Mouse (Mus musculus): ENCODE measurements at regions not wholly inside any gene's neighbourhood (a gene's known extent, or its start where the extent isn't known, plus 50 kb on each side); places are given as distances from the start of the nearest gene placed in this dataset.
"Not testable (repeated sequence)": the region's sequence is repeated elsewhere in the genome, so short reads cannot be mapped to it uniquely, and the experiment has no call there.

DNA sequence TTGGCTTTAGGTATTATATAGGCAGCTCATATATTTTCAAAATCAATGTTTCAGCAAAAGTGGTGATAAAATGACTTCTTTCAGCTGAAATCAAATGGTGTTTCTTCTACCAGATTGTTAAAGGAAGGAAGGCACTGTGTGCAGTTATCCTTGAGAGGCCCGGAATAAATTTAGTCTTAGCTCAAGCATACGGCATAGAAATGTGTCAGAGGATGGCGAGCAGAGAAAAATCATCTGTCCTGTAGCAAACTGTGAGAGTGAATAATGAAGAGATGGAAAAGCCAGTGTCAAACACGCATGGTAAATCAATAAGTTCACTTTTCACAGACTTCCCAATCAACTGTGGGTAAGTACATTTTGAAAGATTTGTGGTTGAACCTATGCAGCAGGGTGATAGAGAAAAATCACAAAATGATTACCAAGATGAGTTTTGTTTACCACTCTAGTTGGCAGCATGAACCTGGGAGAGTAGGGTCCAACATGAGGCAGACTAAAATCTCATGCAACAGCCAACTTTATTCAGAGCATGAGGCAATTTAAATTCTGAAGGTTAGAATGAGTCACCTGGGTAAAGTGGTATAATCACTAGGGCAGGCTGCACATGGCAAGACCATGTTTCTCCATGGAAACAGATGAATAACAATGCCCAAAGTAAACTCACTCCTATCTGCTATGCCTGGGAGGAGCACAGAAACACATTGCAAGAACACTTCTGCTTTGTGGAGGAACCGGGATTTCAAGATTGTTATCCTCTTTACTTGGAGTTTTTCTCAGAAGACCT lies 55.7 kb downstream of the AI429214 start:
- no peaks in the 10 kb centered on the region for H3K27me3 ChIP-seq (replicated peaks; ENCODE audit: low read depth, poor library complexity, severe bottlenecking)
- 91% methylated on average over 5 of the region's 5 CpGs for WGBS
- H3K36me3 ChIP-seq (replicated peaks), result no peaks in the 10 kb centered on the region
- DNase-seq (ENCODE audit: low spot score), result no peak
- no peak overlapping the region for H3K27ac ChIP-seq (replicated peaks)
- H3K4me3 ChIP-seq, result no peak overlapping the region
- no peaks in the 10 kb centered on the region for H3K4me1 ChIP-seq
- H3K9me3 ChIP-seq, result no peaks in the 10 kb centered on the region

DNA sequence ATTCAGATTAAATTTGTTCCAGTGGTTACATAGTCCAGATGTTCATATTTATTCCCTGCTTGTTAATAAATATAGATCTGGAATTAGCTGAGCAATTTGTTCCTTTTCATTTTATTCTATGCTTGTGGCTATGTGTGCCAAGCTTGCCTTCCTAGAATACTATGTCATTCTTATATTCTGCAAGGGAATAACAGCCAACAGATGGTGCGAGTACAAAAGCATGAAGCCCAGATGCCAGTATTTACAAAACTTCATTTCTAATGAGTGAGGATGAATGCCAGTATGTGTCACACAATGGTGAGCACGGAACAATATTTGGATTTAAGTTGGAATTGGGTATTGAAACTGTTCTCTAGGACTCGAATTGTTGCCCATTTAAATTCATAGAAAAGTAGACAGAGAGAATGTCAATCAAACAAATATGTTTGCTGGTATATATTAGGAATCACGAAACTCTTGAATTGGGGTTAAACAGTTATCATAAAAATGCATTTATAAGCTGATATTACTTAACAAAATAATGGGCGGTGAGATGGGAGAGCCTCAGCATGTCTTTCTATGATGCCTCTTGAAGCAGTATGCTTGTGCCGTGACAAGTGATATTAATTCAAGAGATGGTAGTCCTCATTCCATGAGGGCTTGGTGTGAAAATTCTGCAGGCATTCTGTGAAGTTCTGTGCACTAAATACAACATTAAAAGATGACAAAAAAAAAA lies 56.7 kb downstream of the AI429214 start:
- Histone ChIP-seq H3K4me1 (no peaks in the 10 kb centered on the region), H3K27me3 (replicated peaks; ENCODE audit: low read depth, poor library complexity, severe bottlenecking) (no peaks in the 10 kb centered on the region), H3K4me3 (no peak overlapping the region), H3K27ac (replicated peaks) (no peak overlapping the region), H3K36me3 (replicated peaks) (no peaks in the 10 kb centered on the region), H3K9me3 (no peaks in the 10 kb centered on the region)
- DNase-seq (ENCODE audit: low spot score), result no peak
- WGBS, result 88% methylated on average over 6 of the region's 6 CpGs

DNA sequence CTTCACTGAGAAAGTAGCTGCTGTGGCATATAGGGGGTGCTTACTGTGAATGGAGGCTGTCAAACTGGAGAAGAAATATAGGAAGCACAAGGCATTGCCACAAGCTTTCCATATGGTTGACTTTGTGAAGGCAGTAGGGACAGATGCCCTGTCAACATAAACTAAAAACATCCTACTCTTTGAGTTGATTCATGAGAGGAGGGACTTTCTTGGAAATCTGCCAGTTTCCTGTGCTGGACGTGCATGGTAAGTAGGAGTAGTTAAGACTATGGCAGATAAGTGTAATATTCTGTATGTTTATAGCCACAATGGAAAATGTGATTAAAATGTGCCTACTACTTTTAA lies 57.3 kb downstream of the AI429214 start:
- 75% methylated on average over 1 of the region's 1 CpGs for WGBS

GRCm38 (mm10) chr8:37056376-37056775 lies 63.0 kb downstream of the AI429214 start:
- Histone ChIP-seq H3K36me3 (replicated peaks) (no peaks in the 10 kb centered on the region), H3K27ac (replicated peaks) (no peak overlapping the region), H3K4me1 (no peaks in the 10 kb centered on the region), H3K9me3 (no peaks in the 10 kb centered on the region), H3K27me3 (replicated peaks; ENCODE audit: low read depth, poor library complexity, severe bottlenecking) (no peaks in the 10 kb centered on the region), H3K4me3 (no peak overlapping the region)
- WGBS, result 92% methylated on average over 3 of the region's 3 CpGs
- no peak for DNase-seq (ENCODE audit: low spot score)

More for the DNA sequence above, 57.3 kb downstream of the AI429214 start:
- Histone ChIP-seq H3K9me3 (no peaks in the 10 kb centered on the region), H3K4me3 (no peak overlapping the region), H3K4me1 (no peaks in the 10 kb centered on the region), H3K27me3 (replicated peaks; ENCODE audit: low read depth, poor library complexity, severe bottlenecking) (no peaks in the 10 kb centered on the region), H3K36me3 (replicated peaks) (no peaks in the 10 kb centered on the region), H3K27ac (replicated peaks) (no peak overlapping the region)
- no peak for DNase-seq (ENCODE audit: low spot score)

DNA sequence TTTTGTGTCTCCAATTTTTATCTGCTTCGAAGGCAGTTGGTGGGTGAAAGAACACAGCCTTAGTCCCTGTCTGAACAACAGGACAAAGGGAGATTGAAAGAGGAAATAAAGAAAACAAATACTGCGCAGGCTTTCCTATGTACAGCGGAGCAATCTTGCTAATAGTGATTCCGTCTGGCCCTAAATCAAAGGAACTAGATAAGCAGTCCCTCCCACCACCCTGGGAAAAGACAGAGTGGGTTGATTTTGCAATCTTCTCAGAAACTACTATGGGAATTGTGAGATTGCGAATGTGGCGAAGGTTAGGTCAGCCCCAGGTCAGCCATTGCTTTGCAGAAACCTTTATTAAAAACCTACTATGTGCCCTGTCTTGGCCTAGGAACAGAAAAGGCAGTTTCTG lies 65.0 kb downstream of the AI429214 start:
- Histone ChIP-seq H3K36me3 (replicated peaks) (no peaks in the 10 kb centered on the region), H3K4me1 (peaks cover 4% of the 10 kb centered on the region; the same call in 1 of the 2 replicates), H3K27ac (replicated peaks) (no peak overlapping the region), H3K4me3 (no peak overlapping the region), H3K27me3 (replicated peaks; ENCODE audit: low read depth, poor library complexity, severe bottlenecking) (no peaks in the 10 kb centered on the region), H3K9me3 (no peaks in the 10 kb centered on the region)
- 83% methylated on average over 6 of the region's 6 CpGs for WGBS
- no peak for DNase-seq (ENCODE audit: low spot score)

DNA sequence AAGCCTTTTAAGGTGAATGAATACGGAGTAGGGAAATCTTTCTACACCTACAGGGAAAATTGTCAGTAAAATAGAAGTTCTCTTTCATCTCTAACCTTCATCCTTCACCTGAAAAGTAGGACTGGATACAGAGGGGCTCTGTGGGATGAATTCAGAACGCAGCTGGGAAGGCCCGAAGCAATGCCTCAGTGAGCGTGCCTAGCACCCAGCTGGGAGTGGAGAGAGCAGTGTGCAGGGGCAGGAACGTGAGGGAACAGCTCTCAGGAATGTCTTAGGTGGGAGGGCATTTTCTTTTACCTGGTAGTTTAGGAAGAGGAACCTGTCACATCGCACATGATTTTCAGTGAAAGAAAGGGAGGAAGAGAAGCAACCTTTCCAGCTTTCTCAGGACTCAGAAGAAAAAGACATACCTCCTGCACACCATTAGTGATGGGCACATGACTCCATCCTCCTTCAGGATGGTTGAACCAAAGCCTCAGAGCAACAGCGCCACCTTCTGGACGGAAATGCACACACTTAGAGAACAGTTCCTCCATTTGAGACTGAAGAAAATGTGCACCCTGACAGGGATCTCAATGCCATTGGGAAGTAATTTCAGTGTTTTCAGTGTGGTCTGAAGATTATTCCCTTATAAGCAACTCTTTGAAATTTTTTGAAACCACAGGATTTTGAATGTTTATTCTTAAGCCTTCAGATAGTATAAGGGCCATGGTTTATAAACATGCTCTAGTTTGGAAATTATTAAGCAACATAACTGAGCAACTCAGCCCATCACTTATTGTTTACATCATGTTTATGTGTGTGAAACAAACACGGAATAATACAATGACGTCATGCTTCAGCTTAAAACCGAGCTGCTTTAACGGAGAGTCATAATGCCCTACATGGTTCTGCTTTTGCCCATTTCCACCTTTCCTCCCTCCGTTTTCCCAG lies 68.9 kb downstream of the AI429214 start:
- Histone ChIP-seq H3K36me3 (replicated peaks) (no peaks in the 10 kb centered on the region), H3K27ac (replicated peaks) (0 out of 2 replicates have a peak overlapping the region, but pooled peaks have one; percentile 35), H3K9me3 (no peaks in the 10 kb centered on the region), H3K4me1 (peaks cover 4% of the 10 kb centered on the region; the same call in 1 of the 2 replicates), H3K27me3 (replicated peaks; ENCODE audit: low read depth, poor library complexity, severe bottlenecking) (no peaks in the 10 kb centered on the region), H3K4me3 (no peak overlapping the region)
- DNase-seq (ENCODE audit: low spot score), result peak; percentile 87
- WGBS, result 26% methylated on average over 13 of the region's 13 CpGs

GRCm38 (mm10) chr8:37063764-37064331 lies 70.4 kb downstream of the AI429214 start:
- no peaks in the 10 kb centered on the region for H3K27me3 ChIP-seq (replicated peaks; ENCODE audit: low read depth, poor library complexity, severe bottlenecking)
- peaks cover 4% of the 10 kb centered on the region; the same call in 1 of the 2 replicates for H3K4me1 ChIP-seq
- WGBS, result 19% methylated on average over 12 of the region's 12 CpGs
- DNase-seq (ENCODE audit: low spot score), result peak; percentile 76
- H3K4me3 ChIP-seq, result no peak overlapping the region
- H3K9me3 ChIP-seq, result no peaks in the 10 kb centered on the region
- no peaks in the 10 kb centered on the region for H3K36me3 ChIP-seq (replicated peaks)
- H3K27ac ChIP-seq (replicated peaks), result no peak overlapping the region

- no peak for DNase-seq (ENCODE audit: low spot score)
- 27% methylated on average over 2 of the region's 2 CpGs for WGBS
Measured at GRCm38 (mm10) chr8:37072905-37073304, 79.5 kb downstream of the AI429214 start.

DNA sequence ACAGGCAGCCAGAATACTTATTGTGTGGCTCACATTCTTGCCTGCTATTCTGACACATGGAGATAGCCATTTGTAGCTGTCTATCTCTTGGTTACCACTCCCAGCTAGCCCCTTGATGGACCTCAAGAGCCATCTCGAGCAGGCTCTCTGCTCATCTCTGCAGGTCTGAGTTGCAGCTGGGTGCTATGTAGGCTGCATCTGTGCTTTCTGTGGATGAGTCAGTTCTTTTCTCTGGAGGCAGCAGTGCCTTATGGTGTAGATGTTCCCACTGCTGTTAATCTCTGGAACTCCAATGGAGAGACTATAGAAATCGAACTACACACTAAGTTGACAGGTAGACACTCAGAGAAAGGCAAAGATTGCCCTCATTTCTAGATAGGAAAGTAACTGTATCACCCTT lies 106.3 kb downstream of the AI429214 start:
- H3K36me3 ChIP-seq (replicated peaks), result no peaks in the 10 kb centered on the region
- H3K27me3 ChIP-seq (replicated peaks; ENCODE audit: low read depth, poor library complexity, severe bottlenecking), result no peaks in the 10 kb centered on the region
- no peaks in the 10 kb centered on the region for H3K4me1 ChIP-seq
- H3K27ac ChIP-seq (replicated peaks), result no peak overlapping the region
- 73% methylated on average over 2 of the region's 2 CpGs for WGBS
- DNase-seq (ENCODE audit: low spot score), result no peak
- H3K4me3 ChIP-seq, result no peak overlapping the region
- H3K9me3 ChIP-seq, result no peaks in the 10 kb centered on the region

More at GRCm38 (mm10) chr8:37072905-37073304, 79.5 kb downstream of the AI429214 start:
- Histone ChIP-seq H3K27me3 (replicated peaks; ENCODE audit: low read depth, poor library complexity, severe bottlenecking) (no peaks in the 10 kb centered on the region), H3K4me3 (no peak overlapping the region), H3K27ac (replicated peaks) (no peak overlapping the region), H3K36me3 (replicated peaks) (no peaks in the 10 kb centered on the region), H3K4me1 (no peaks in the 10 kb centered on the region), H3K9me3 (no peaks in the 10 kb centered on the region)

GRCm38 (mm10) chr8:37112386-37112785 lies 119.0 kb downstream of the AI429214 start:
- H3K27ac ChIP-seq (replicated peaks); H3K9me3 ChIP-seq; H3K36me3 ChIP-seq (replicated peaks); H3K4me3 ChIP-seq; H3K4me1 ChIP-seq; DNase-seq (ENCODE audit: low spot score); H3K27me3 ChIP-seq (replicated peaks; ENCODE audit: low read depth, poor library complexity, severe bottlenecking): not testable (repeated sequence)

GRCm38 (mm10) chr8:37125834-37126233 lies 132.4 kb downstream of the AI429214 start:
- no peaks in the 10 kb centered on the region for H3K4me1 ChIP-seq

DNA sequence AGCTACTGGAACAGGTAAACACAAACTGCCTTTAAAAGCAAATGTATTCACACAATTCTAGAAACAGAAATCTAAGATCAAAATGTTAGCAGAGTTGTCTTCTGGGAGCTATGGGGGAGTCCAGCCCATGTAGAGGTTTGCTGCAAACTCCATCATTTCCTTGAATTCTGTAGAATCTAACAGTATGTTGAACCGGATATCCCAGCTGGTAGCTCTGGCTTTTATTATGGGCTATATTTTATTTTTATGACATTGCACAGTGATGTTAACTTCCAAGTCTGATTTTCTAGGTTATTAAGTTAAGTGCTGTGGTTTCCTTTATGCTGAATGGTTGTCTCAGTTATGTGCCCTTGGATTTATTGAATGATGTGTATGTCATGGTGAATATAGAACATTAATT lies 136.3 kb downstream of the AI429214 start:
- H3K27ac ChIP-seq (replicated peaks), result no peak overlapping the region
- 92% methylated on average over 1 of the region's 1 CpGs for WGBS

More at GRCm38 (mm10) chr8:37125834-37126233, 132.4 kb downstream of the AI429214 start:
- H3K27me3 ChIP-seq (replicated peaks; ENCODE audit: low read depth, poor library complexity, severe bottlenecking), result no peaks in the 10 kb centered on the region
- no peak overlapping the region for H3K27ac ChIP-seq (replicated peaks)
- H3K4me3 ChIP-seq, result no peak overlapping the region
- DNase-seq (ENCODE audit: low spot score), result no peak
- H3K36me3 ChIP-seq (replicated peaks), result no peaks in the 10 kb centered on the region
- H3K9me3 ChIP-seq, result peaks cover 7% of the 10 kb centered on the region

More for the DNA sequence above, 136.3 kb downstream of the AI429214 start:
- no peak overlapping the region for H3K4me3 ChIP-seq
- H3K27me3 ChIP-seq (replicated peaks; ENCODE audit: low read depth, poor library complexity, severe bottlenecking), result no peaks in the 10 kb centered on the region
- H3K4me1 ChIP-seq, result no peaks in the 10 kb centered on the region
- no peaks in the 10 kb centered on the region for H3K36me3 ChIP-seq (replicated peaks)
- H3K9me3 ChIP-seq, result no peaks in the 10 kb centered on the region
- no peak for DNase-seq (ENCODE audit: low spot score)

Data from embryonic facial prominence, embryonic 10.5 days (tissue).